Mouse (Mus musculus): ENCODE data around the gene Sec22a.
A peak's percentile ranks its signal among the peaks of the same experiment; 100 is the strongest.

Gene Sec22a

DNA sequence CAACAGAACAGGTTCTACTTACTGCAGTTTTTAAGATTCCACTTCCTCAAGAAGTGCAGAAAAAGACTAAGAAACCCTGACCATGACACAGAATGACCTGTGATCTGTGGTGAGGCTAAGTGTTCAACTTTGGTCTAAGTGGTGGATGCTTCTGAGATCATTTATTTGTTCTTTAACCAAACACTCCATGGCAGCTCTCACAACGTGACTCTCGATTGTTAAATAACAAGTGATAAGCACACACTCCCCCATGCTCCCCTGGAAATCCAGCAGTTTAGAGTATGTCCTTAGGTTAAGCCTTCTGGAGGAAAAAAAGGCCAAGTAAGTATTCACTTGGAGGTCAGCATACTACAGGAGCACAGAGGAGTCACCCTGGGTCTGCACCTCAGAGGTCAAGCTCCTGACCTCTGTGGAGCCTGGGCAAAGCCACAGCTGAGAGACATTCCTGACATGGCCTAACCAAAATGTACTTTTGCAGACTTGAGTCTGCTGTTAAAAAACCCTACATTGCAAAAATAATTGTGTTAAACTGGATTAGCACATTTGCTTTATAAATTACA is 53.1 kb downstream of the Sec22a start:
- DNase-seq (ENCODE audit: low spot score in 2 of 2), result peak in 1 of 2 experiments; percentile 6

DNA sequence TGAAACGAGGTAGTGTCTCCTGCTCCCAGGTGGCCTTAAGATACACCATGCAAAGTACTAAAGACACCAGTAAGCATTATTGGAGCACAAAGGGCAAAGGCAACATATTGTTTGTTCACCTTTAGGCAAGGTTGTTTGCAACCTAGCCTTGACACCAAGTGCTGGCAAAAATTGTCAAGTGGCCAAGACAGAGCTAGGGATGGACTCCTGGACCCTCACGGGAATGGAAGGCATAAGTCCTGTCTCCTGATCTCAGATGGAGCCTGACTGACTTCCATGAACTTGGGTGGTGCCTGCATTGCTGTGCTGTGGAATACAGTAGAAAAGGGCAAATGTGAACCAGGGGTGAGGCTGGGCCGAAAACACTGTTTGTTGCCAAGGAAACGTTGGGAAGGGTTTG is 54.1 kb downstream of the Sec22a start:
- DNase-seq (ENCODE audit: low spot score in 2 of 2), result peak in 1 of 2 experiments; percentile 8

DNA sequence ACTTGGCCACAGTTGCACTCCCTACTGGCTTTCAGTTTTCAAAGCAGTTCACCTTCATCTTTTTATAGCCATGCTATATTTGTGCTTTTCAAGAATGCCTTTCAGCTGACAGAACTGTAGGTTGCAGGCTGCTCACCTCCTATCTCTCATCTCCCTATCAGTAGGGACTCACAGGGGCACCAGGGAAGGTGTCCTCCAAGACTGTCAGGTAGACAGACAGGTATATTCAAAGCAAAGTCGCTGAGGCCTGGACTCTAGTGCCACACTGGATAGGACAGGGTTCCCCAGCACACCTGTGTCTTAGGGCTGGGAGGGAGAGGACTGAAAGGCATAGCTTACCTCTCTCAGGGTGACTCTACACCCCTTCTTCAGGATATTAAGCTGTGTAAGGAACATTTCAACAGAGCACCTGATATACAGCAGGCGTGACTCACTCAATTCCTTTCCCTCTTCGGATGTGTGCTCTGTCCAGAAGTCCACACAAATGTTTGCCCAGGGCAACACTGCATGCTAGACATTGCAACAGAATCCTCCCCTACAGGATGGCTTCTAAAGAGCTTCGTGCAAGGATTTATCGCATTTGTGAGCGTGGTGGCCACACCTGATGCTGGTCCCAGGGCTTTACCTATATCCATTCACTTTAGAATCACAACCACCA is 55.1 kb downstream of the Sec22a start:
- peak in 1 of 2 experiments; percentile 3 for DNase-seq (ENCODE audit: low spot score in 2 of 2)

DNA sequence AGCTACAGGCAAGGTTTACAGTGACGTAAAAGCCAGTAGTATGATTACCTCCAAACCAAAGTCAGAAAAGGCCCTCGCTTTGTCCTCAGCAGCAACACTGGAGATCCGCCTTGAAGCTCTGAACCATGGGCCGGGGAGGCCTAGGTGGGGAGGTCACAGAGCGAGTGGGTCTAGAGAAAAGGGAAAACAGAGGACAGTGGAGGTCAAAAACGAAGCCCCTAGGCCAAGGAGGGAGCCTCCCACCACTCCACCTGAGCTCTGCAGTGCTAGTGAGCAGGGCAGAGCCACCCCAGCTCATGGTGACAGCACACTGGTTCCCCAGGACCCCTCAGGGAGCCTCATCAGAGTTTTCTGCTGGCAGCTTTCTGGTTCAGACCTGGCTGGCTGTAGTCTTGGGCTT is 55.7 kb downstream of the Sec22a start:
- DNase-seq (ENCODE audit: low spot score in 2 of 2), result peak in 1 of 2 experiments; percentile 17

DNA sequence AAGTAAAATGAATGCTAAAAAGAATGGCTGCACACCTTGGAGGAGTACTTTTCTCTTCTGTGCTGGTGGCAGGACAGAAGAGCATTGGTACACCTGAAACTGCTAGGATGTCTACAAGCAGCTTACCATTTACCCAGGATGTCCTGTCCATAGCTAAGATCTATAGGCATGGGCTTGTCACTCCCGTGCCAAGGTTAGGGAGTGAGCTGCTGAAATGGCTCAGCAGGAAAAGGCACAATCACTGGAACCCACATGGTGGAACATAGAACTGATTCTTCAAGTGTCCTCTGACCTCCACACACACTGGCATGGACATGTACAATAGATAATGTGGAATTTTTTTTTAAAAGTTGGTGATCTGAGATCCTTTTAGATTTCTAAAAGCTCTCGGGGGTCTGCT is 56.4 kb downstream of the Sec22a start:
- no peak for DNase-seq (ENCODE audit: low spot score in 2 of 2)

DNA sequence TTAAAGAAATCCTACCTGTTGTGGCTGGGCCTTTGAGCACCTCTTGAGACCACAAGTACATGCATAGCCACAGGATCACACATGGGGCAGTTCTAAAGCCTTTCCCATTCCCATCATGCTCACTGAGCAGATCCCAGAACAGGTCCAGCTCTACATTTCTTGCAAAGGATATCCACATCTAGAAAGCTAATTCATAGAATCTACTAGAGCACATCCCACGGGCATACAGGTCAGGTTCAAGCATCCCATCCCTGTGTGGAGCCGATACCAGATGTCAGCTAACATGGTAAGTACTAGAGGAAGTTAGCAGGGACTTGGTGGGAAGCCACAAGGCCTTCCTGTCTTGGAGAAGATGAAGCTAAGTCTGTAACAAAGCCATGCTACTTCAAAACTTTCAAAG is 57.1 kb downstream of the Sec22a start:
- peak in 1 of 2 experiments; percentile 5 for DNase-seq (ENCODE audit: low spot score in 2 of 2)

DNA sequence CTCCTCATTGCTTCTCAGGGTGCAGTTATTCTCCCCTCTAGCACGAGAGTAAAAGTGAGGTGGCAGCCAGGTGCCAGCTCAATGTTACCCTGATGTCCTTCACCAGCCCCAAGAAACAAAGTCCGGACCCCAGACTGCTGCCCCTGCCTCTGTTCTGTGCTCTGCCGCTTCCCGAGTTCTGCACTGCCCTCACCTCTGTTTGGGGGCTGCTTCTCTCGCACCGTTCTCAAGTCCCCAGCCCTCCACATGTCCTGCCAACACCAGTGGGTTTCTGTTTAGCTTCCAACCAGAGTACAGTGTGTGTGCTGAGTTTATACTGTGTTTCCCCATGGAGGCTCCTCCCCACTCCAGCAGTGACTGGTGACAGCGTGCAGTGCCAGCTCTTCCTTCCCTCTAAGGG is 58.5 kb downstream of the Sec22a start:
- peak in 1 of 2 experiments; percentile 15 for DNase-seq (ENCODE audit: low spot score in 2 of 2)

DNA sequence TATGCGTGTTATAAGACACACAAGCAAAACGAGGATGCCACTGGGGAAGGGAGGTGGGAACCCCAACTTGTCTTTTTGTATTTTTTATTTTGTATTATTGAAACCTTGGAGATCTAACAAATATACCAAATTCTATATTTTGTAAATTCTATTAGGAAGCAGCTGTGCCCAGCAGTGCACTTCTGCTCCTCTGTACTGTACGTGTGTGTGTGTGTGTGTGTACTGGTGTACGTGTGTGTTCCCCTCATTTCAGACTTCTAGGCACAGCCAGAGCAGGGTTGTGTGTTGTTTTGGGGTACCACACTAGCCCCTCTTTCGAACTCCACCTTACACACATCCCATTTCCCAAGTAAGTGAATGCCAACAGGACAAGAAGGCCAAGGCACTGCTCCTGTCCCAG is 59.3 kb downstream of the Sec22a start:
- peak in 1 of 2 experiments; percentile 9 for DNase-seq (ENCODE audit: low spot score in 2 of 2)

DNA sequence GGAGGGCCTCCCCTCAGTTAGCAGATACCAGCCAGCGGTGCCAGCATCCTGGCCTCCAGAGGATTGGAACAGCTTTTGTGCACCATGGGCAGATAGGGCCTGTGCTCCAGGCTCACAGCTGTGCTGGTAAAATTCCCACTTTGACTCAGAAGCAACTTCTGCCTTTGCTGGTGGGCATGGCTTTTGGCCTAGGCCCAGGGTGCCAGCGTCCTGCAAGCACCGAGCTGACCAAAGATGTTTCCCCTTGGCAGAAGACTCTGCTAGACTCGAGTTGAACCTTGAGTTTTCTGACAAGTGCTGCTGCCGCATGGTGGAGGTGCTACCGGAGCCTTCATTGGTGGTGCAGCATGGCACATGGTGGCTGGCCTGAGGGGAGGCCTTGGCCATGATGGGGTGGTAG is 60.0 kb downstream of the Sec22a start:
- DNase-seq (ENCODE audit: low spot score in 2 of 2), result peak in 1 of 2 experiments; percentile 16

DNA sequence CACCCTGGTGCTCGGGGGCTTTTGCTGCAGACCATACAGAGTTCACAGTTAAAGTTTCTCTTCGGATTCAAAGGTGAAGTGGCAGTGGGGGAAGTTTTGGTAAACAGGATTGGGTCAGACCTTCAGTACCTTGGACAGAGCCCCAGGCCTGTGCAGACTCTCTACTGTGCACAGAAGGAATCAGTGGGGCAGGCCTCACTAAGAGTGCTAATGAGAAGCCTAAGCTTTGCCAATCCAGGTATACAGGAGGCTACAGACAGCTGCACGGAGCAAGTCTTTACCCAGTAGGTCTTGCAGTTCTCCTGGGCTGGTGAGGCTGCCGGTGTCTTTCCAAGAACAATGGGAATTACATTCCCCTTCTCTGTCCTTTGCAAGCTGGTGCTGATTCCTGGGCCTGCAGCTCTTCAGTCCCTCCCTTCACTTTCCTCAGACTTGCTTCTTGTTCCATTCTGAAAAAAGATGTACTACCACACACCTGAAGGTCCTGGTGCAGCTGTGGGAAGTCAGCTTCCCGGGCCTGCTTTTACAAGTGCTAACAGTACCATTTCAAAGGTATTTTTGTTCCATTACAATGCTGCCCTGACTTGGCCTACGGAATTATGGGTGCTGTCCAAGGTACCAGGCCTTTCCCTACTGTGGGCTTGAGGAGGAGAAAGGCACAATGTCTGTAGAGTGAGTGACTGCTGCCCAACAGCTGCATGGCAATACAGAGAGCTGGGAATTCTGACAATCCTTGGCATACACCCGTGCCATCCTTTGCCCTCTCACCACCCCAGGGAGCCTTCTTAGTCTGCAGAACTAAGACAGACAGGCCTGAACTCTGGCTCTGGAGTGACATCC is 61.1 kb downstream of the Sec22a start:
- peak in 1 of 2 experiments; percentile 11 for DNase-seq (ENCODE audit: low spot score in 2 of 2)

DNA sequence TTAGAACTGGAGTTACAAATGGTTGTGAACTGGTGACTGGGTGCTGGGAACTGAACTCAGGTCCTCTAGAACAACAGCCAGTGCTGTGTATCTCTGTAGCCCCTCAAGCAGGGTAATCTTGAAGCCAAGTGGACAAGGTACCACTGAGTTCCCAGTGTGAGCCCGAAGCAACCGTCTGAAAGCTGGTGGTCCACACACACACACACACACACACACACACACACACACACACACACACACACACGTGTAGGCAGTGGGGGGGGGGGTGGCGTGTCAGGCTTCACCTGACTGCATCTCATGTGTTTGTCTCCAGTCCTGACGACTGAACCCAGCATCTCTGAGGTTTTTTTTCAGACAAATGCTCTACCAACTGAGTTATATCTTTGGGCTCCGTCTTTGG is 63.6 kb downstream of the Sec22a start:
- DNase-seq (ENCODE audit: low spot score in 2 of 2), result no peak

DNA sequence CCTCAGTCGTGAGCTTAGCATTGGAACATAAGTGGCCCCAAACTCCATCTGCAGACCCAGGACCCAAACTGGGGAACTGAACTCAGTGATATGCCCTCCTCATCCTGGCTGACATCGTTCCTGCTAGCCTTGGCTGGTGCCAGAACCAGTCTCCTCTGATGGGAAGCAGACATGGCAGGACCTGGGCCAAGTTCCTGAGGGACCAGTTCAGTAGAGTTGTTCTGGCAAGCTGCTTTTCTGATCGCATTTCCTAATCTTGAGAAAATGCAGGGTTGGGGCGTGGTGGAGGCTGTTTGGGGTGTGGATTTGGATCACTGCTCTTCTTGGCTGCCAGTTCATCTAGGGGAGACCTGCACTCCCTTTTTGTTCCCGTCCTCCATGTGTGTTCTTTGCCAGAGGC is 65.9 kb downstream of the Sec22a start:
- no peak for DNase-seq (ENCODE audit: low spot score in 2 of 2)

DNA sequence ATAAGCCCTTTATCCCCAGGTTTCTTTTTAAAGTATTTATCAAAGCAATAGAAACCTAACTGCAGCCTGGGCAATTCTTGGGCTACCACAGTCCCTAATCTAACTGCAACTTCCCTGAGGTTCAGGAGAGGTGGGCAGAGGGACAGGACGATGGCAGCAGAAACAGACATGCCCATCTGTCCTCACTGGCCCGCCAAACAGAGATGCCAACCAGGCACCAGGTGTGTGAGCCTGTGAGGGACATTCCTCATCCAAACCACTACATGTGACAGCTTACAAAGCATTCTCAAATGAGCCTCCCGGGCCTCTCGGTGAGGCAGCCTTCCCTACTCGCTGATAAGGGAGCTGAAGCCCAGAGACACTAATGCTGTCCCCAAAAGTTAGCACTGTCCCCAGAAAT is 76.5 kb downstream of the Sec22a start:
- no peak for DNase-seq (ENCODE audit: low spot score in 2 of 2)

DNA sequence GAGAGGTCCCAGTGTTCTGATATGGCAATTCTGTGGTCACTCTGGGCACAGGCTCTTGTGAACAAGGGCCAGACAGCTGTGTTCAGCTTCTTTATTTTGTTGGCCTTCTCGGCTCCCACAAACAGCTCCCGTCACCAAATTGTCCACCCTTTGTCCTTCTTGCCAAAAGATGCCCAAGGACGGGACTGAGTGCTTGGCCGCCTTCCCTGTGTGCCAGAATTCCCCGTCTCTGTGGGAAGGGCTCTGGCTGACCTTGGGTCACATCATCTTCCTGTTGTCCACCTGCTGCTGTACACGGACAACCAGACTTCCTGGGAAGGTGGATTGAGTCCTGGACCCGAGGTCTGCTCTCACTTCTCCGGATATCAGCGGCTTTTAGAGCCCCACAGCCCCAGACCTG is 77.9 kb downstream of the Sec22a start:
- no peak for DNase-seq (ENCODE audit: low spot score in 2 of 2)

DNA sequence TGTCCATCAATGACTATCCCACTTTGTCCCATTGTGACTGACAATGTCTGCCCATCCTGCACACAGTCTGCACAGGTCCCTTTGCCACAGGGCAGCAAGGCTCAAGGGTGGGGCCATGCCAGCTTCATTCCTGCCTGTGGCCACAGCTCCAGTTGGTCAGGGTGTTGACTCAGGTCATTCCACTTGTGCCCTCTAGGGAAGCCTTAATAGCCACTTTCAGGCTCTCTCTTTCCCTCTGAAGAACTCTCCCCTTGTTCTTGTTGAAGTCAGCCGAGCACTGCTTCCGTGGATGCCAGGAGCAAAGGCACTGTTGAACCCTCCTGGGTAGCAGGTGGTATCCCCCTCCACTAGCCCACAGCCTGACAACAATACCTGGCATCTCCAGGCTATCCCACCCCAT is 81.3 kb downstream of the Sec22a start:
- no peak for DNase-seq (ENCODE audit: low spot score in 2 of 2)

DNA sequence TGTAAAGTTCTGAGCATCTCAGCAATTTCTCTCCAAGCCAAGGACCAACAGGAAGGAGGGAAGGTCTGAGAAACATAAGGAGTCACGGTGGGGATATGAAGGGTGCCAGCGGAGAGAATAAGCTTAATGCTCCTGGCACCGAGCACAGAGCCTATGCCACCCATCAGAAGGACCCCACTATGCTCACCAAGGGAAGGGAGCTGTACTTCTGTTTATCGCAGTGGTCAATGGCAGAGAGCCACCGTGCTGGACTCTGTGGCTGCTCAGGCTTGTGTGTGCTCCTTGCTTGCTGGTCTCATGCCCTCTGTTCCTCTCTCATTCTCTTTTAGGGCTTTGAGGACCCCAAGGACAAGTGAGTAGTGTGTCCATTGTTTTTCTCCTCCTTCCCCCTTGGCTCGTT is 85.6 kb downstream of the Sec22a start:
- no peak for DNase-seq (ENCODE audit: low spot score in 2 of 2)

DNA sequence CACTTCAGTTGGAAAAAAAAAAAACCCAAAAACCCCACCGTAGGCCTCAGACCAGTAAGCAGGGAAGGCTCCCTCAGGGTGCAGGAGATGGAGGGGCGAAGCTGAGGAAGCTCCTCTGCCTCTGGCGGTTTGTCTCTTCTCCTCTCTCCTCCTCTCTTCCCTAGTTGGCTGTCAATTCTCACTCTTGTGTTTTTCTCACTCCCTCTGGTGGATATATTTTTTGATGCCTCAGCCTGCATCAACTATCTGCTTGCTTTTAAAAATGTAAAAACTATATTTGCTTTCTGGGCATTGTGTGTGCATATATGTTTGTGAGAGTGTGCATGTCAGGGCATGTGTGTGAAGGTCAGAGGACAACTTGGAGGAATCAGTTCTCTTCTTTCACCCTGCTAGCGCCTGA is 91.3 kb downstream of the Sec22a start:
- no peak for DNase-seq (ENCODE audit: low spot score in 2 of 2)

DNA sequence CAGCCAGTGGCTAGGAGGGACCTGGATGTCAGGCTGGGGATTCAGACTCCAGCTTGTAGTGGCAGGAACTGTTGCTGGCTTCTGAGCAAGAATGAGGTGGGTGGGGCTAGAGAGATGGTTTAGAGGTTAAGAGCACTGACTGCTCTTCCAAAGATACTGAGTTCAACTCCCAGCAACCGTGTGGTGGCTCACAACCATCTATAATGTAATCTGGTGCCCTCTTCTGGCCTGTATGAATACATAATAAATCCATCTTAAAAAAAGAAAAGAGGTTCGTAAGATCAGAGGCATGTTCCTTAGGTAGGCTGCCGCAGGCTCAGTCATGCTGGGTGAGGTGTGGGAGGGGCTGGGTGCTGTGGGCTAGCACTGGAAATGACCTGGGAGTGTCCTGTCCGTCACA is 92.1 kb downstream of the Sec22a start:
- no peak for DNase-seq (ENCODE audit: low spot score in 2 of 2)

DNA sequence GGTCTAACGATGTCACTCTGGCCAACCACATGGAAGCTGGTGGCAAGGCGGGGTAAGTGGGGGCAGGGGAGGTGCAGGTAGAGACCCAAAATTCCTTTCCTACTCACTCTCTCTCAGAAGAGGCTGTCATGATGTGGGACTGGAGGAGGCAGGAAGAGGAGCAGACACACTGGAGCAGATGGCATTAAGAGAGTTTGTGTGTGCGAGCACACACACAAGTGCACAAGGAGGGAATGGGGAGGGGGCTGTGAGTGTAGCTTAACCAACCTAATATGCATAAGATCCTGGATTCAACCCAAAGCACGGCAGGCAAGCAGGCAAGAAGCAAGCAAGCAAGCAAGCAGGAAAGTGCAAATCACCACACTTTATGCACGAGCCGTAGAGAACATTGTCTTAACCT is 92.8 kb downstream of the Sec22a start:
- no peak for DNase-seq (ENCODE audit: low spot score in 2 of 2)

DNA sequence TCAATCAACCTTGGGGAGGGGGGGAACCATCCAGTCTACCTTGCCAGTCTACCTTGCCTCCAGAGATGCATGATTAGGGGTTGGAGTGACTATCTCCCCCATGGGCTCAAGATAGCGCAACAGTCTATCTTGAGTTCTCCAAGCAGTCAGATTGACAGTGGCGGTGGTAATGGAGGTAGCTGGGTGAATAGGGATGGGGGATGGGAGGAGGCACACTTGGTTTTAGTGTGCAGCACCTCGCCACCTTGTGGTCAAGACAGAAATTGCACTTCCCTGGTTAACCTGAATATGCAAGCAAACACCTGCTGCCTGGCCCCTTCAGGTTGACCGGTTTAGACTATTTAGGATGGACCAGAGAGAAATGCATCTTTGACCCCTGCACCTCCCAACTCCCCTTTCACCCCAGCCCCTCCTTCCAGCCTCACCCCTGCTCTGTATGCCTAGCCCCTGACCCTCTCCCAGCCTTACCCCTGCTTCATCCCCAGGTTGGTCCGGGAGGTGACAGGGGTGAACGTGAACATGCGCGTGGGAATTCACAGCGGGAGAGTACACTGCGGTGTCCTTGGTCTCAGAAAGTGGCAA is 93.3 kb downstream of the Sec22a start:
- DNase-seq (ENCODE audit: low spot score in 2 of 2), result peak; percentile 83 to 93

Data from cerebellum, postnatal 4 days (tissue).